Mouse (Mus musculus) forebrain, postnatal 0 days (tissue): ENCODE measurements around the gene Cd38. TPM values are rescaled to one million over a fixed set of nuclear protein-coding genes. Genes with fewer than 3 reads are reported as not detected.
A peak's percentile ranks its signal among the peaks of the same experiment; 100 is the strongest.

Experiments
- ATAC-seq: fragments of 200-750 bp; cut with Nextera tagmentation; 2 replicates; pipeline ENCODE4 v1.8.0; 2017; ENCODE audit warnings: mild to moderate bottlenecking, moderate library complexity
- DNase-seq: peaks from one replicate; pipeline ENCODE4 v3.0.0-alpha.2; 2015
- H3K27ac ChIP-seq: fragments of 300-500 bp; sonication (generic); 2 replicates; pipeline ENCODE4 v1.5.1; 2014; ENCODE audit warnings: low read depth, mild to moderate bottlenecking, antibody characterized with exemption, low read length, moderate library complexity, mixed read lengths
- H3K27me3 ChIP-seq: fragments of 300-500 bp; sonication (generic); 2 replicates; pipeline ENCODE4 v1.6.1; 2014; ENCODE audit warnings: mild to moderate bottlenecking, low read length, mixed read lengths; ENCODE audit not compliant: insufficient read depth
- H3K36me3 ChIP-seq: fragments of 300-500 bp; sonication (generic); 2 replicates; pipeline ENCODE4 v1.6.1; 2014; ENCODE audit warnings: mild to moderate bottlenecking, moderate library complexity; ENCODE audit not compliant: insufficient read depth
- H3K4me1 ChIP-seq: fragments of 300-500 bp; sonication (generic); 2 replicates; pipeline ENCODE4 v1.6.1; 2014; ENCODE audit warnings: antibody characterized with exemption; ENCODE audit not compliant: insufficient read depth
- H3K4me2 ChIP-seq: fragments of 300-500 bp; sonication (generic); 2 replicates; pipeline ENCODE4 v1.6.1; 2014; ENCODE audit warnings: low read depth, mild to moderate bottlenecking, moderate library complexity
- H3K4me3 ChIP-seq: fragments of 300-500 bp; sonication (generic); 2 replicates; pipeline ENCODE4 v1.5.1; 2014; ENCODE audit warnings: low read depth, low read length, mixed read lengths
- H3K9ac ChIP-seq: fragments of 300-500 bp; sonication (generic); 2 replicates; pipeline ENCODE4 v1.6.1; 2014; ENCODE audit warnings: mild to moderate bottlenecking
- H3K9me3 ChIP-seq: fragments of 300-500 bp; sonication (generic); 2 replicates; pipeline ENCODE4 v1.6.1; 2016; ENCODE audit warnings: low read length
- CTCF ChIP-seq: sonication (generic); IDR thresholded peaks from 2 replicates; pipeline ENCODE4 v1.5.1; 2016; ENCODE audit warnings: antibody characterized with exemption, control low read depth, low read depth
- WGBS: fragments of 180-500 bp; shearing (Covaris S2); extraction: QIAGEN DNeasy Blood & Tissue Kit; methylation state at CpG from one replicate; pipeline ENCODE4 v1.1.7; 2014; 5-methylcytosine and 5-hydroxymethylcytosine counted together
- polyA plus RNA-seq: library from polyadenylated mRNA; unstranded; fragments of >200 nt; fragmentation: Nextera tagmentation; extraction: Ambion mirVana; gene quantifications from 2 replicates; pipeline ENCODE4 v1.2.1, GENCODE M21; 2015
- total RNA-seq: library from RNA; depleted of rRNA; stranded (reverse); fragments of >200 nt; gene quantifications from 2 replicates; pipeline ENCODE4 v1.2.3, GENCODE M21; 2014; rRNA removed

Gene Cd38
- total RNA-seq, result 1.9 and 2.4 TPM in 2 replicates
- 1.9 and 2.3 TPM in 2 replicates for polyA plus RNA-seq

DNA sequence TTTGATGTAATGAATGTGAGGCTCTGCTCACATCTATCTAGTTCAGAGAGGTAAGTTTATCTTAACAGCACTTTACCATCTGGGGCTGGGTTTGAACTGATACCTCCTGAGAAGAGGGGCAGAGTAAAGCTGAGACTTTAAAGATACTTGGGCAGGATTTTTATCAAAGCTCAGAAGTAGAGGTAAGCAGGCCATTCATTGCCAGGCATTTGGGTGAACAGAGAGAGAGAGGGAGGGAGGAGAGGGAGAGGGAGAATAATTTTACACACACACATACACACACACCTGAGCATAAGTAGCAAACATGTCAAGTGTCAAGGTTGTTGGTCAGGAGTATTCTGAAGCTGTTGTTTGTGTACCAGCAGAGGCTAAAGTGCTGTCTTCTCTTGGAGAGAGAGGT, at the start of gene Cd38:
Cd38 (plus strand) TSS at position 301 of the 400 bp plus-strand sequence.
- ATAC-seq (no peak), DNase-seq (no peak)
- peak within 1 kb of the TSS; percentile 24 for H3K4me3 ChIP-seq
- H3K9me3 ChIP-seq, result no peaks in the 10 kb centered on the region
- H3K27me3 ChIP-seq, result no peaks in the 10 kb centered on the region
- H3K9ac ChIP-seq, result peak within 1 kb of the TSS; percentile 25; the same call in 1 of the 2 replicates
- no peak for TF ChIP-seq CTCF
- no peaks in the 10 kb centered on the region for H3K36me3 ChIP-seq
- peaks cover 6% of the 10 kb centered on the region; the same call in 1 of the 2 replicates for H3K4me1 ChIP-seq
- no peak within 1 kb of the TSS for H3K27ac ChIP-seq
- peak within 1 kb of the TSS; percentile 53 for H3K4me2 ChIP-seq

DNA sequence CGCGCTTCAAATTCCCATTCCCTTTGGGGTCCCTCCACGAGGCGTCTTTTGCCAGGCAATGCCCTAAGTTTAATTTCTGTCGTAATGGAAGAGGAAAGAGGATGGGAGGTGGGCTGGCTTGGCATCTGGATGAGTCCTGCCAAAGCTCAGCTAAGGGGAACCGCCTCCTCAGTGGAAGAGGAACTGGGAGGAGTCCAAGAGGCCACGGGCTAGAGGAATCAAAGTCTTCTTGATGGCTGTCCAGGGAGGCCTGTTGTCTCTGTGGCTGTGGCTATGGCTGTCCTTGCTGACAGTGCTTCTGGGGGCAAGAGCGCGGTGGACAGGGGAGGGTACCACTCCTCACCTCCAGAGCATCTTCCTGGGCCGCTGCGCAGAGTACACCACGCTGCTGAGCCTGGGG, 49.7 kb upstream of the Cd38 start, which contains the start of gene Bst1:
Bst1 (plus strand) TSS at position 191 of the 400 bp plus-strand sequence.
- Histone ChIP-seq H3K27me3 (no peaks in the 10 kb centered on the region), H3K36me3 (no peaks in the 10 kb centered on the region), H3K4me3 (no peak within 1 kb of the TSS), H3K9ac (no peak within 1 kb of the TSS), H3K27ac (no peak within 1 kb of the TSS), H3K9me3 (no peaks in the 10 kb centered on the region), H3K4me1 (no peaks in the 10 kb centered on the region), H3K4me2 (no peak within 1 kb of the TSS)
- no peak for ATAC-seq
- no peak for DNase-seq
- WGBS, result 52% methylated on average over 12 of the region's 12 CpGs
- TF ChIP-seq CTCF, result no peak

DNA sequence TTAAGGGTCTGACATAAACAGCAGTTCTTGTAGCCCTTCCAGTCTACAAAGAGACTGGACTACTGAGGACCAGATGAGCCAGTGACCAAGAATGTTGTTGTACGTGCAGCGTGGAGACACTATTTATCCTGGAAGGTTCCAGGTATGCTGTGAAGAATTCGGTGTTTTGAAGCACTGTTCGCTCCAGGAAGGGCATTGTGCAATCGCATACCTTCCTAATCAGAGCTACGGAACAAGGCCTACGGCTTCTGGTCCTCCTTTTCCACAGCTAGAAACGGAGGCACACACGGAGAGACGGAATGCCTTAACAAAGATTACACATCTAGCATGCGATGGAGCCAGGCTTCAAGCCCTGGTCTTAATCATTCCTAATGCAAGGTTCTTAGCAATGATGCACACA, 47.6 kb upstream of the Cd38 start:
- ATAC-seq (no peak), DNase-seq (no peak)
- no peaks in the 10 kb centered on the region for H3K4me1 ChIP-seq
- TF ChIP-seq CTCF, result no peak
- H3K4me3 ChIP-seq, result no peak overlapping the region
- no peak overlapping the region for H3K9ac ChIP-seq
- H3K9me3 ChIP-seq, result no peaks in the 10 kb centered on the region
- H3K36me3 ChIP-seq, result no peaks in the 10 kb centered on the region
- no peak overlapping the region for H3K27ac ChIP-seq
- no peak overlapping the region for H3K4me2 ChIP-seq
- 95% methylated on average over 11 of the region's 11 CpGs for WGBS
- no peaks in the 10 kb centered on the region for H3K27me3 ChIP-seq

DNA sequence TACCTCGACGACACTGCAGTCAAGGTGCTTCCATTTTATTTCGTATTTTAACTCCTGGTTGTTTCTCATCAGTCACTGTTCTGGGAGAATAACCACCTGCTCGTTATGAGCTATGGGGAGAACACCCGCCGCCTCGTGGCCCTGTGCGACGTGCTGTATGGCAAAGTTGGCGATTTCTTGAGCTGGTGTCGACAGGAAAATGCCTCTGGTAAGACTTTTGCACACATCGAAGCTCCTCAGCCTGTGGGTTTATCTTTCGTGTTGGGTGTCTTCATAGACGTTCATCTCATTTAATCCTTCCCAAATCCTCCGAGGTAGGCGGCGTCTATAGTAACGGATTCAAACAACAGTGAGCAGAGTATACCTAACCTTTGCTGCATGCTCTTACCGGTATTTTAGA, 46.8 kb upstream of the Cd38 start, which contains the start of gene Fbxl5:
Fbxl5 (minus strand) TSS at position 101 of the 400 bp plus-strand sequence.
- Histone ChIP-seq H3K27ac (no peak within 1 kb of the TSS), H3K9me3 (no peaks in the 10 kb centered on the region), H3K4me2 (no peak within 1 kb of the TSS), H3K27me3 (no peaks in the 10 kb centered on the region), H3K4me1 (no peaks in the 10 kb centered on the region), H3K9ac (no peak within 1 kb of the TSS), H3K4me3 (no peak within 1 kb of the TSS), H3K36me3 (no peaks in the 10 kb centered on the region)
- no peak for TF ChIP-seq CTCF
- 82% methylated on average over 19 of the region's 19 CpGs for WGBS
- no peak for DNase-seq
- ATAC-seq, result no peak

DNA sequence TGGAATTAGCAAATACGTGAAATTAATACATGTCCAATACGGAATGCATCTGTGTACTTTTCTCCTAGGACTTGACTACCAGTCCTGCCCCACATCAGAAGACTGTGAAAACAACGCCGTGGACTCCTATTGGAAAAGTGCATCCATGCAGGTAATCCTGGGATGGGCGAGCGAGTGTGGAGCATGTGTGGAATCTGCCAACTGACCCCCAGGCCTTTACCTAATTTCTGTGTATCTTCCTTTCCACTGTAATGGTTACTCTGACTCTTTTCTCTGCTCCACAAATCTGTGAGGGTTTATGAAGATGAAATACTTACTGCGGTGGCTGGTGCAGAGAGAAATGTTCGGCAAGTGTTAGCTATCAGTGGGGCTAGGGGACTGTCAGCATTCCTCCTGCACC, 46.2 kb upstream of the Cd38 start:
- no peak overlapping the region for H3K4me3 ChIP-seq
- no peaks in the 10 kb centered on the region for H3K27me3 ChIP-seq
- TF ChIP-seq CTCF, result no peak
- no peaks in the 10 kb centered on the region for H3K36me3 ChIP-seq
- no peak overlapping the region for H3K4me2 ChIP-seq
- 78% methylated on average over 8 of the region's 8 CpGs for WGBS
- no peak overlapping the region for H3K9ac ChIP-seq
- DNase-seq, result no peak
- no peaks in the 10 kb centered on the region for H3K4me1 ChIP-seq
- H3K27ac ChIP-seq, result no peak overlapping the region
- H3K9me3 ChIP-seq, result no peaks in the 10 kb centered on the region
- no peak for ATAC-seq

DNA sequence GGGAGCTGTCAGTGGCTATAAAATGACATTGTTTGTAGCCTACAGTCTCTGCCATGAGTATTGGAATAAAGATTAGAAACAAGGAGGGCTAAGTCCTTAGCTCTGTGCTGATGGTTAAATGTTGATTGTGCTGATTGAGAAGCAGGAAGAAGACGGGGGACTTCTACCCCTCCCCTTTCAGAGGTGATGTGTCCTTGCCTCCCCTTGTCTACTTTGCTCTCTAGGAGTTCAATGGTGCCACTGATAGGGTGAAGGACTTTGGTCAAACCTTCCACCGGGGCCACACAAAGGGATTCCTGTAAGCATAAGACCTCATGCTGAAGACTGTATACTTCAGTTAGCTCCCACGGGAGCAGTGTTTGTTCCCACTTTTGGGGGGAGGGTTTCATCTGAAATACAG, 45.5 kb upstream of the Cd38 start:
- Histone ChIP-seq H3K9me3 (no peaks in the 10 kb centered on the region), H3K27me3 (no peaks in the 10 kb centered on the region), H3K9ac (no peak overlapping the region), H3K4me1 (no peaks in the 10 kb centered on the region), H3K36me3 (no peaks in the 10 kb centered on the region), H3K4me3 (no peak overlapping the region), H3K27ac (no peak overlapping the region), H3K4me2 (no peak overlapping the region)
- TF ChIP-seq CTCF, result no peak
- ATAC-seq (no peak), DNase-seq (no peak)
- 82% methylated on average over 3 of the region's 3 CpGs for WGBS

DNA sequence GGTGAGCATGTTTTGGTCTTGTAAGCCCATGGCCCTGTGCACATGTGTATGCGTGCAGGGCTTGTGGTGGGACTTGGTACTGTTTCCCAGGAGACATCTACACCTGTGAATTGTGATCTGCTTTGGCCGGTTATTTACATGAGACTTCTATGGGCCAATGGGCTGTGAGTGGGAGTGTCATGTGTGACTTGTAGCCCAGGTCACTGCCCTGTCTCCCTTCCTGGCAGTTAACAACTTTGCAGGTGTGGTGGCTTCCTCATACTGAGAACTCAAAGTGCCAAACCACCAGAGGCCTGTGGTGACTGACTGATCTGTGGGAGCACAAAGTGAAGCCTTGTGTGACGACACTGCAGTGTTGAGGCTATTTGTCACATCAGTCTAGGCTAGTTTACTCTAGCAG, 43.8 kb upstream of the Cd38 start:
- TF ChIP-seq CTCF, result no peak
- DNase-seq (no peak), ATAC-seq (no peak)
- Histone ChIP-seq H3K9ac (no peak overlapping the region), H3K27me3 (no peaks in the 10 kb centered on the region), H3K4me3 (no peak overlapping the region), H3K4me2 (no peak overlapping the region), H3K27ac (no peak overlapping the region), H3K4me1 (no peaks in the 10 kb centered on the region), H3K9me3 (no peaks in the 10 kb centered on the region), H3K36me3 (no peaks in the 10 kb centered on the region)
- 90% methylated on average over 3 of the region's 3 CpGs for WGBS

DNA sequence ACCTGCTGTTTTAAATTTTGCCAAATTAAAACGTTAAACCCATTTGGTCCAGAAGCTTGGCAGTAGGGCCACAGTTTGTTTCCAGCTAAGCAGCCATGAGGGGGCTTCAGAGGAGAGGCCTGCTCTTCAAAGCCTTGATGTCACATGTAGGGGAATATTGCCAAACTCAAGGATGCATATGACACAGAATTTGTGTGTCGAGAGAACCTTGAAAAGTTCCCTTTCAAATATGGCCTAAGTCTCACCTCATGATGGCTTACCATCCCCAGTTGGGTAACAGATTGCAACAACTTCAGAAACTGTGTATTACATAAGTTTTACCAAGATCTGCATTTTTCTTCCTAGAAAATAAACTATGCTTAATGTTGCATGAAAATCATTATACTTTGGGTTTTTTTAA, 41.5 kb upstream of the Cd38 start:
- TF ChIP-seq CTCF, result no peak
- Histone ChIP-seq H3K4me1 (no peaks in the 10 kb centered on the region), H3K27ac (no peak overlapping the region), H3K27me3 (no peaks in the 10 kb centered on the region), H3K9me3 (no peaks in the 10 kb centered on the region), H3K36me3 (no peaks in the 10 kb centered on the region), H3K4me2 (no peak overlapping the region), H3K9ac (no peak overlapping the region), H3K4me3 (no peak overlapping the region)
- 79% methylated on average over 2 of the region's 2 CpGs for WGBS
- ATAC-seq, result no peak
- no peak for DNase-seq
